Mouse (Mus musculus) gastrocnemius, adult 8-10 months (tissue): ENCODE results near the gene Nxn. TPM values are rescaled to one million over a fixed set of nuclear protein-coding genes. Genes with fewer than 3 reads are reported as not detected.

Experiments used
- DNase-seq, 2 experiments: peaks; one replicate each; pipeline ENCODE4 v3.0.0; 2022; ENCODE audit warnings: low spot score in 2 of 2
- total RNA-seq, 4 experiments: library from RNA; stranded (reverse); gene quantifications; 2 replicates each; pipeline ENCODE4 v1.2.4; 2022

The Nxn gene
- total RNA-seq, 4 experiments from 2014 or later = 41.5 to 47.7 (median 43.3) TPM

GRCm38 (mm10) chr11:76401398-76401797 lies 2.5 kb upstream of the Nxn start:
- no peak for DNase-seq

- DNase-seq = peak in 1 of 2 experiments; percentile 47
Measured at GRCm38 (mm10) chr11:76399587-76400330, 819 bp upstream of the Nxn start.

GRCm38 (mm10) chr11:76398312-76398797 lies 585 bp downstream of the Nxn start:
- DNase-seq = peak; percentile 48 to 67

GRCm38 (mm10) chr11:76397650-76398311 lies 1.2 kb downstream of the Nxn start:
- no peak for DNase-seq

GRCm38 (mm10) chr11:76392996-76393395 lies 5.9 kb downstream of the Nxn start:
- DNase-seq = no peak

- no peak for DNase-seq
Measured at GRCm38 (mm10) chr11:76392532-76392931, 6.4 kb downstream of the Nxn start.

- no peak for DNase-seq
Measured at GRCm38 (mm10) chr11:76388711-76389110, 10.2 kb downstream of the Nxn start.

- DNase-seq = no peak
Measured at GRCm38 (mm10) chr11:76387097-76387496, 11.8 kb downstream of the Nxn start.

- no peak for DNase-seq
Measured at GRCm38 (mm10) chr11:76385746-76386145, 13.2 kb downstream of the Nxn start.

GRCm38 (mm10) chr11:76385017-76385416 lies 13.9 kb downstream of the Nxn start:
- DNase-seq = no peak

- DNase-seq = no peak
Measured at GRCm38 (mm10) chr11:76384307-76384706, 14.6 kb downstream of the Nxn start.

- DNase-seq = no peak
Measured at GRCm38 (mm10) chr11:76382711-76383324, 16.1 kb downstream of the Nxn start.

- no peak for DNase-seq
Measured at GRCm38 (mm10) chr11:76381201-76381885, 17.6 kb downstream of the Nxn start.

GRCm38 (mm10) chr11:76379921-76380544 lies 18.9 kb downstream of the Nxn start:
- no peak for DNase-seq

- no peak for DNase-seq
Measured at GRCm38 (mm10) chr11:76376425-76376824, 22.5 kb downstream of the Nxn start.

- DNase-seq = peak; percentile 50 to 66
Measured at GRCm38 (mm10) chr11:76374491-76375185, 24.3 kb downstream of the Nxn start.

GRCm38 (mm10) chr11:76372534-76372933 lies 26.4 kb downstream of the Nxn start:
- peak in 1 of 2 experiments; percentile 49 for DNase-seq

- DNase-seq = no peak
Measured at GRCm38 (mm10) chr11:76372120-76372519, 26.8 kb downstream of the Nxn start.

GRCm38 (mm10) chr11:76370491-76370890 lies 28.4 kb downstream of the Nxn start:
- no peak for DNase-seq

GRCm38 (mm10) chr11:76366720-76367119 lies 32.2 kb downstream of the Nxn start:
- no peak for DNase-seq

GRCm38 (mm10) chr11:76364038-76364437 lies 34.9 kb downstream of the Nxn start:
- no peak for DNase-seq
